Mouse (Mus musculus): ENCODE data around the gene Sema6b. TPM values are rescaled to one million over a fixed set of nuclear protein-coding genes. Genes with fewer than 3 reads are reported as not detected.

Gene Sema6b
- total RNA-seq, 4 experiments from 2014 or later: 116 to 130 (median 121) TPM

- DNase-seq (ENCODE audit: low spot score in 2 of 2): no peak
These were observed 6.0 kb upstream of the Sema6b start for GRCm38 (mm10) chr17:56146131-56146530.

DNA sequence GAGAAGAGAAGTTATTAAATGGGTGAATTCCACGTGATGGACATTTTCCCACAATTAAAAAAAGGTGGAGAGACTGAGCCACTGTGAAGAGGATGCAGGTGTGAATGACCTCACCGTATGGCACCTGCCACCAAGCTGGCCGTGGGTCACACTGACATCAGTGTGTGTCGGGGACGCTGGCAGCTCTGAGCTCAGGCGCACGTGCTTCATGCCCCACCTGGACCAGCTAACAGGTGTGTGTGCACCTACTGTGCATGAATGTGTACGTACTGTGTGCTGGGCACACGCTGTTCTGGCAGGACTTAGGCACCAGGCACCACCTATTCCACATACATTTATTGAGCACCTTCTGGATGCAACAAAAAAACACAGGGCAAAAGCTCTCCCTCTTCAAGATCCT is 4.4 kb upstream of the Sema6b start:
- no peak for DNase-seq (ENCODE audit: low spot score in 2 of 2)

DNA sequence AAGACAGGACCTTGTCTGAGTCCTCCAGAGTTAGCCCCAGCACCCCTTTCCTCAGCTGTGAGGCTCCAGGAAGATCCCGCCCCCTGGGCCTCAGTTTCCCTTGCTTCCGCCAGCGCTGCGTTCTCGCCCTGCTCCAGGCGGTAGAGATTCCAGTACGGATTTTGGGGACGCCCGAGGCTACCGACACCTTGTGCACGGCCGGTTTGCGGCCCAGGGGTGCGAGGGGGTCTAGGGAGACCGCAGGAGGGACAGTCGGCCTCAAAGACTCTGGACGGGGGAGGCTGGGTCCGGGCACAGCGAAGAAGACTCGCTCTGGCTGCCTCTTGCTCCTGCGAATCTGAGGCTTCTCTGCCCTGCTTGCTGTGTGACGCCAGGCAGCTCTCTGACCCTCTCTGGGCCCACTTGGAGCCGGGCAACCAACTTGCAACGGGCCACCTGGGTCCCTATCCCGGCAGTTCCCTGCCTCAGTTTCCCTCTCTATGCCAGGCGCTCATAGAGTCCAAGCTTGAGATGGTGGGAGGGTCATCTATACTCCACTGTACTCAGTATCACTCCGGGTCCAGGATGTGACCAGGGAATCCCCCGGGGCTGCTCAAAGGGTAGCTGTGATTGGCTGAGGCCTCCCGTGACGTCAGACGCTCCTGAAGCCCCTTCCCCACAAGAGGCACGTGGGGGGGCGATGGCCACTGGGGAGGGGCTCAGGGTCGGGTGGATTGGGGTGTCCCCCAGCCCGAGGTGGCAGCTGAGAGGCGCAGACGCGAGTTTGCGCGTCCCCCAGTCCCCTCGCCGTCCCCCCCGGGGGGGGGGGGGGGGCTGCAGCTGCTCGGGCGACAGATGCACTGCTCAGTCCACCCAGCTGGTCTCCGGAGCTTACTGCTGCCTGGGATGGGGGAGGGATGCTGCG is 1.8 kb upstream of the Sema6b start:
- DNase-seq (ENCODE audit: low spot score in 2 of 2): peak in 1 of 2 experiments; percentile 71

DNA sequence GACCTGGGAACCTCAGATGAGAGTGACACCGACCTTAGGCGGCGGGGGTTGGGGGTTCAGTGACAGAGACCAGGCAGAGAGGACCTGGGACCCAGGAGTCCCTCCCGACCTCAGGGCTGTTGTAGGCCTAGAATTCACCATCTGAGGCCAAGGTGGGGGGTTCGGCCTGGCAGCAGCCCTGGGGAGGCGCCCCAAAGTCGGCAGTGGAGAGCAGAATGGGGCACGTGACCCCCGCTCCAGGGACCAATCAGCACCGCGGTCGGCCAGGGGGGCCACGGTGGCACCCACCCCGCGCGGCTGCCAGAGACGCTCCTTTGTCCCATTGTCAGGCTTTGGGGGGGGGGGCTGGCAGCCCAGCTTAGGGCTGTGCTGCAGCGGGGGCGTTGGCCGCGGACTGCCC is 788 bp downstream of the Sema6b start:
- no peak for DNase-seq (ENCODE audit: low spot score in 2 of 2)

DNA sequence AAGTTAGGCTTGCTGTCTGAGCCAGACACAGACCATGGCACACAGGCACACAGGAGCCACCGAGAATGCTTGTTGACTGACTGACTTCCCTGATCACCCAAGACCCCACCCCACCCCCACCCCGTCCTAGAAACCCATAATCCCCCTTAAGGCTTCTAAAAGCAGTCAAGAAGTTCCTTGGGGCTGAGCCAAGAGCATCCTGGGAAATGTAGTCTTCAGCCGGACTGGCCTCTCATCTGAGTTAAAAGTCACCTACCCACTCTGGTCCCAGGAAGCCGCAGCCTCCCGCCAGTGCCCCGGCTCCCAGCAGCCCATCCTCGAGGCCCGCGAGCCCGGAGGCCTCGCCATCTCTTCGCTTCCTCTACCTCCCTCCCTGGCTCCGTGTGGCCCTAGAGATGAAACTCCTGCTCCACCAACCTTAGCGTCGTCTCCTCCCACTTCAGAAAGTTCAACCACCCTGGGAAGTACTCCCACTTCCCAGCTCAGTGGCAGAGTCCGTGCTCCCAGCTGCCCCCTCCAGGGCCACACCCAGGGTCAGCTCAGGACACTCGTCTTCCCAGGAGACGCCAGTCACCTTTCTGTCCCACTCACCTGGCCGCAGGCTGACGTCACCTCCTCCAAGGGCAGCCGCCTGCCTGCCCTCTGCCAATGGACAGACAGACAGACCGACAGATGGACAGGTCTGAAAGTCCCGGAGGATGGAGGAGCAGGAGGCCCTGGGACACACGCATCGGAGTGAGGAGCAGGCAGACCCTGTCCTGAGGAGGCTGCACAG is 2.1 kb downstream of the Sema6b start:
- DNase-seq (ENCODE audit: low spot score in 2 of 2): no peak

GRCm38 (mm10) chr17:56136558-56136957 is 3.6 kb downstream of the Sema6b start:
- no peak for DNase-seq (ENCODE audit: low spot score in 2 of 2)

GRCm38 (mm10) chr17:56134463-56134971 is 5.6 kb downstream of the Sema6b start:
- no peak for DNase-seq (ENCODE audit: low spot score in 2 of 2)

DNA sequence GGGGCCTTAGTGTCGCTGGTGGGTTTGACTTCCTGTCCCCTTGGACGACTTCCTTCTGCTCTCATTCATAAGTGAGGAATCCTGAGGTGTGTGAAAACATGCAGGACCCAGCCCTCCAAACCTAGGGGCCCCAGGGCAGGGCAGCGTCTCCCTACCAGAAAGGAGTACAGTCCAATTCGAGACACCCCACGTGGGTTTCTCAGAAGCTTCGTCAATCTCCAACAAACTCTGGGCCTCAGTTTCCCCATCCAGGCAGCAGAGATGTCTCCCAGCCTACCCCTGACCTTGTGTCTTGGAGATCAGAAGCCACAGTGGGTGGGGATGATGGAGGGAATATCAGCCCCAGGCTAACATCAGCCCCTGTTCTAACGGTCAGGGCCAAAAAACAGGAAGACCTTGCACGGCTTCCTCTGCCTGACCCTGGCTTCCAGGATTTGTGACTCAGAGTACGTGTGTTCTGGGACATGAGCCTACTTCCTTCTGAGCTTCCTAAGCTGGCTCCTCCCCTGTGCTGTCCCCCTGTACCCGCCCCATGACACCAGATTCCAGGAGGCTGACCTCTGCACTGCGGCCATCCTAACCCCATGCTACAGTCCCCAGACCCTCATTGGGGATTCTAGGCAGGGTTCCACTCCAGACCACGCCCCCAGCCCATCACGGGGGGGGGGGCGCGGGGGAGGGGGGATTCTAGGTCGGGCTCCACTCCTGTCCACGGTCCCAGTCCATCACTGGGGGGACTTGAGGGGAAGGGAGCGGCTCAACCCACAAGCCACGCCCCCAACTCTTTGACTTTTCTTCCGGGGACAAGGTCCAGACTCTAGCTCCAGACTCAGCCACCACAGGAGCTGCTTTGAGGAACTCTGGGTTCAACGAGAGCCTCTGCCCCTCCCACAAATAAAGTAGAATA is 6.4 kb downstream of the Sema6b start:
- DNase-seq (ENCODE audit: low spot score in 2 of 2): no peak

GRCm38 (mm10) chr17:56132661-56133060 is 7.5 kb downstream of the Sema6b start:
- DNase-seq (ENCODE audit: low spot score in 2 of 2): no peak

DNA sequence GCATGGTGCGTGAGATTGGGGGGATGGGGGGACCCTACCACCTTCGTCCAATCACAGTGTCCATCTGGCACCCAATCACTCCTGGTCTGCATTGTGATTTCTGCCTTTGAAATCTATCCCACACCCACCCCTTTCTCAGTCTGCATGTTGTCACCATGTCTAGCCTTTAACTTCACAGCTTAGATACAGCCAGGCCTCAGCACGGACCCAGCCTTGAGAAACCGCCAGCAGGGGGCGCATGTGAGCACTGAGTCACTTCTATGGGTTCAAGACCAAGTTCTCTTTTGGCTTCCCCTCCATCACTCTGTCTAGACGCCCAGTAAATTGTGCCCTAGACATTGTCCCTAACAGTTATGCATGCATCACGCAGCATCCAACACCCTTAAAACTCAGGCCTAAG is 8.3 kb downstream of the Sema6b start:
- DNase-seq (ENCODE audit: low spot score in 2 of 2): no peak

- no peak for DNase-seq (ENCODE audit: low spot score in 2 of 2)
These were observed 9.0 kb downstream of the Sema6b start for GRCm38 (mm10) chr17:56131136-56131535.

DNA sequence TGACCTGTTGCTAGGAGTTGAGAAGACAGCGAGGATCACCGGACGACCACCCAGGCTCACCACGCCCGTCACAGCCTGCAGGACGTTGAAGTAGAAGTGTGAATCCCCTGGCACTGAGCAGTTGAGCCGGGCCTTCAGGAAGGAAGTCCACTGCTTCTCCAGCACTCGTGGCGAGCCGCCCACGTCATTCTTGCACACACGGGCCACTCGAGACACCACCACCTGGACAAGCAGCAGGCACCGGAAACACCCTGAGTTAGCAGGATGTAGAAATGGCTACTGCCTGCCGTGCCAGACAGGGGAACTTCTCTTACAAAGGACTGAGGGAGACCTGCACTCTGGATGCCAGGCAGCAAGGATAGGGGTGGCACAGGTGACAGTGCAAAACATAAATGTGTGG is 11.9 kb downstream of the Sema6b start:
- no peak for DNase-seq (ENCODE audit: low spot score in 2 of 2)

DNA sequence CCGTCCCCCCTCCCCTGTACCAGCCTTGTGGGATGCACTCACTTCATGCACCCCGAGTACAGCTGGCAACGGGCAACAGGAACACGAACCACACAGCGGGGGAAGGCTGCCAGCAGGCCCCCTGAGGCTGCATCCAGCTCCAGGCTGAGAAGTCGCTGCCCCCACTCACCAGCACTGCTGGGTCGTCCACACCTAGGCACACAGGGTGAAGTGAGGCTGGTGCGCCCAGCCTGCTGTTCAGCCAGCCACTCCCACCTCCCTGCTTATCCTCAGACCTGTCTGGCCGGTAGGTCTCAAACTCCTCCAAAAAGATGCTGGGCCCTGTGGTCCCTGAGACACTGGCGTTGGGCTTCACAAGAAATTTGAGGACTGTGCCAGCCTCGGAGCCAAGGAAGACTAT is 14.0 kb downstream of the Sema6b start:
- DNase-seq (ENCODE audit: low spot score in 2 of 2): no peak

DNA sequence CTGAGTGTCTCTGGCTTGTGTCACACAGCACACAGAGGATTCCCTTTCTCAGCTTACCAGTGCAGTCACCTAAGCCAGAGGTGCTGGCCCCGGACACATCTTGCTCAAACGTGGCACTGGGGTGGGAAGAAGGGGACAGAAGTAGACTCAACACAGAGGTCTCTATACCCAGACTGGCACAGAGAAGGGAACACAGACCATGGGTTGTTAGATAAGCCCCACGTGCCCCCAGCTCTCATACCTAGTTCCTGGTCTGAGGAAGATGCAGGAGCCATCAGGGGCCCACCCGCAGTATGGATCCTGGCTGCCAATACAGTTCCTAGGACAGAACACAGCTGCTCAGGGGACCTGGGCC is 14.9 kb downstream of the Sema6b start:
- no peak for DNase-seq (ENCODE audit: low spot score in 2 of 2)

- DNase-seq (ENCODE audit: low spot score in 2 of 2): no peak
These were observed 15.5 kb downstream of the Sema6b start for GRCm38 (mm10) chr17:56124377-56125275.

GRCm38 (mm10) chr17:56123681-56124340 is 16.3 kb downstream of the Sema6b start:
- DNase-seq (ENCODE audit: low spot score in 2 of 2): no peak

- no peak for DNase-seq (ENCODE audit: low spot score in 2 of 2)
These were observed 17.0 kb downstream of the Sema6b start for GRCm38 (mm10) chr17:56123161-56123560.

GRCm38 (mm10) chr17:56121826-56122225 is 18.3 kb downstream of the Sema6b start, which contains the start of gene Lrg1:
TSS of gene Lrg1 (minus strand) at chr17:56122001.
- DNase-seq (ENCODE audit: low spot score in 2 of 2): no peak

GRCm38 (mm10) chr17:56119981-56120880 is 19.9 kb downstream of the Sema6b start:
- DNase-seq (ENCODE audit: low spot score in 2 of 2): no peak
